Mouse (Mus musculus) brain, adult 2 months (tissue): ENCODE data around the gene Hyal1.

Experiments used
- DNase-seq: peaks from one replicate; pipeline ENCODE4 v3.0.0; 2011; ENCODE audit warnings: low read depth, low spot score

Gene Hyal1

GRCm38 (mm10) chr9:107594281-107595062 lies 17.7 kb downstream of the Hyal1 start:
- DNase-seq, result no peak

DNA sequence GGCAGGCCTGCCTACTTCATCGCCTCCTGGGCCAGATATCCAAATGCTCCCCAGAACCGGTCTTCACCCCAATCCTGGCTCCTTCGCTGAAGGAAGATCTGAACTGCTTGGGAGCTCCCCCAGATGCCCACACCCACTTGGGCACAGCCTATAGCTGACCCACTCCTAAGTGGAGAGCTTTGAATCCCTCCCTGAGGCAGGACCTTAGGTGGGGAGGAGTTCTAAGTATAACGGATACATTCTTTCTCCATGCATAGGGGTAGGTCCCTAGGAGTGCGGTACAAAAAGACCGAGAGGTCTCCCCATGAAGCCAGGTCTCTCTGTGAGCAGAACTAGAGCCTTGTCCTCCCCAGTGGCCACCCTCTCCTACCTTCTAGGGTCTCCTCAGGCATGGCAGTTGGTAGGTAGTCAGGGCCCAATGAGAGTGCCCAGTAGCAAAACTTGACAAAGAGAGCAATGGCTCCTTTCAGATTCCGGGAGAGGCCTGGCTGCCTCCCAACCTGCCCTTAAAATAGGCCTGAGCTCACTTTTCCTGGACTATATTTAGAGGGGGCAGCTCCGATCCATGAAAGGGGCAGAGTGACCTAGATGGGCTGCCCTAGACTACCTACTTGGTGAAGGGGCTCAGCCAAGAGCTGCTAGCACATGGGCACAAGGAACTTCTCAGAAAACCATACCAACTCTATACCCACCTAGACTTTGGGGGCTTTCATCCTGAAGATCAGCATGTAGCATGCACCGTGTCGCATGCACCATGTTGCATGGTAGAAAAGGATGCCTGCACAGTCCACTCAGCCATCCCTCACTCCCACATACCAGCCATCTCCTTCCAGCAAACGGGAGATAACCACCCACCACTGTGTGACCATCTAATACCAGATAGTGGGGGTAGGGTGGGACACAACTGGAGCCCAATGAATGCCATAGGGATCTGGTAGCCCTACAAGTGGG lies 20.2 kb downstream of the Hyal1 start:
- DNase-seq, result no peak

GRCm38 (mm10) chr9:107598385-107598784 lies 21.7 kb downstream of the Hyal1 start:
- no peak for DNase-seq

DNA sequence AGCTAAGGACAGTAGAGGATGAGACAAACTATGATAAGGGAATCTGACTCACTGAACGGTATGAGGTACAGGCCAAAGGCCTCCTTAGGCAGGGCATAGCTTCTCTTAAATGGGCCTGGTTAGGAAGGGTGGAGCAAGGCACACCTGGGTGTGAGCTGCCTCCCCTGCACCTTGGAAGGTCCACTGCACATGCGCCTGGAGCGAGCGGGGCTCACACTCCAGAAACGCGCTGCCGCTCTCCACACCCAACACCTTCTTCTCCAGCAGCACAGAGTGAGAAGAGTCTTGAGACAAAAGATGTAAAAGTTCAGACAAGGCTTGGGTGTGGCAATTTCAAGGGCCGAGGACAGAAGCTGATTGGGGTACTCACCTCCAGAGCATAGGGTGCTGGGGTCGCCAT lies 22.7 kb downstream of the Hyal1 start:
- DNase-seq, result no peak

GRCm38 (mm10) chr9:107599842-107600241 lies 23.1 kb downstream of the Hyal1 start:
- peak; percentile 66 for DNase-seq

DNA sequence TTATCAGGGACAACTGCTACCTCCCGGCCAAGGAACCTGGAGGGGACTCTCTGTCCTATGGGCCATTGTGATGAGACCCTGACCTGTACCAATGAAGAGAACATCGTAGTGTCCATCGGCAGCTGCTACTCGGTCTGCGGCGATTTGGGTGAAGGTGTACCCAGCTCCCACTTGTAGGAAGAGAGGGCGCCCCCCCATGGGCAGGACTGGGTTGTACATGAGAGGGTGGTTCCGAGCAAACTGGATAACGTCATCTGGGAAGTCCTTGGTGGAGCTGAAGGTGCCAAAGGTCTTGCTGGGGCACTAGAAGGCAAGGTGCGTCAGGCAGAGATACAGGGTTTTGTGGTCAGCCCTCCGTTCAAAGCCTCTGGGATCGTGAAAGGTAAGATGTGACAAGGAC lies 24.0 kb downstream of the Hyal1 start:
- DNase-seq, result peak; percentile 35

- DNase-seq, result no peak
Measured at GRCm38 (mm10) chr9:107601275-107601674, 24.5 kb downstream of the Hyal1 start.

DNA sequence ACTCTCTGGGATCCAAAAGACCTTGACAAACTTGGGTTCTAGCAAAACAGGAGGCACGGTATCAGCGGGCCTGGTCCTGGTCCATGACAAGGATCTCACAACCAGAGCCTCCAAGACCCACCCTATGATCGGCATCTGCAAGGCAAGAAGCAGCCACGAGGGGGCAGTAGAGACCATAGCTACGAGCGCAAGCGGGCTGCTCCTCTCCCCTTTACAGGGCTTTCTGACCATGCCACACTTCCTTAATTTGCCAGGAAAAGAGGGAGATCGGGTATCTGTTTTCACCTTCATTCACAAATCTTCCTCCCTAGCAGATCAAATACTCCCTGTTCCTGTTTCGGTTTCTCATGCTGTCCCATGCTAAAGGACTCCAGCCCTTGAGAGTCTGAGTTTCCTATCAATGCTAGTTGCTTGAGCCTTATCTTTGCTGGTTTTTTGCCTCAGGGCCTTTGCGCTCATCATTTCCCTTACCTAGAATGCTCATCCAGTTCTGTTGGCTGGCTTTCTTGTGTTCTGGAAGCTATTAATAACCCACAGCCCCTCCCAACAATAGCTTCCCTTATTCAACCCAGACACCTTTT lies 25.4 kb downstream of the Hyal1 start:
- DNase-seq, result peak; percentile 93

DNA sequence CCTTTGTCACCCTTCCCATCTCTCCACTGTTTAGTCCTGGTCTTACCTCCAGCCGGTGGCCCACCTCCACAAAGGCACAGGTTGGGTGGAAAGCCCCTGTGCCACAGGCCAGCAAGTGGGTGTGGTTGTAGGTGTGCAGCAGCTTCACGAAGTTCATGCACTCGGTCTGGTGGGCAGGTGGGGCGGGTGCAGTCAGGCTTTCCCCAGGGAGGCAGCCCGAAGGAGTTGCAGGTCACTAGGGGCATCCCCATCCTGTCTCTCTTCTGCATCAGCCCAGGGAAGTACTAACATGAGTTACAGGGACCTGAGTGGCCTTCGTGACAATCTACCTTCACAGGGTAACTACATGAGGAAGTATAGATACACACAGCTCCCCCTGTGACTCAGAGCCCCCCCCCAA lies 26.5 kb downstream of the Hyal1 start:
- no peak for DNase-seq

- DNase-seq, result no peak
Measured at GRCm38 (mm10) chr9:107605041-107605661, 28.4 kb downstream of the Hyal1 start.

DNA sequence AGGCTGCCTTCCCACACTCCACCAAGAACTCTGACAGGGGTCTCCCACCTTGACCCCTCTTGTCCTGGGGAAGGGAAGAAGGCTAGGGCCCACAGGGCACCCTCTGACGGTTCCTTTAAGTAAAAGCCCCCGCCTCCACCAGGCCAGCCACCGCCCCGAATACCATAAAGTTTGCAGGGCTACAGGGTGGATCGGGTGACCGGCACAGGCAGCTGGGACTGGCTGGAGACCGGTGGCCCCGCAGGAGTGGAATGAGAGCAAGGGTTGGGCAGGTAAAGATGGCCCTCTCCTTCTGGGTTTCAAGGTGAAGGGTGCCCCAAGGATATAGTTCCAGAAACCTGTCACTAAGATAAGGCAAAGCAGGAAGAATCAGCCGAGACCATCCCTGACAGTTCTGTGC lies 29.9 kb downstream of the Hyal1 start:
- DNase-seq, result no peak

DNA sequence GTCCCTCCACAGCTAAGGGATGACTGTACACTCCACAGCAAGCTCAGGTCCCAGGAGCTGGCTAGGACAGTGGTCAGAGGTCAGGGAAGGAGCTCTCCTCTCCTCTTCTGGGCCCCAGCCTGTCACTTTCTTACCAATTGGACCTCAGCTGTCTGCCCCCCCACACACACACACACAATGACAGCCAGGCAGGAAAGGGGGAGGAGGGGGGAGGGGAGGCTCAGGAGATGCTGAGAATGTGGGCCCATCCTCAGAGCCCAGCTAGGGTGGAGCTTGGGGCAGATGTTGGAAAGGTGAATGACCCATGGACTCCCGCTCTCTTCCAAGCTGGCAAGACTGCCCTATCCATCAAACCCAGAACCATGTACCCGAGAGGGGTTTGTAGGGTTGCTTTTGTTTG lies 30.3 kb downstream of the Hyal1 start:
- DNase-seq, result no peak

DNA sequence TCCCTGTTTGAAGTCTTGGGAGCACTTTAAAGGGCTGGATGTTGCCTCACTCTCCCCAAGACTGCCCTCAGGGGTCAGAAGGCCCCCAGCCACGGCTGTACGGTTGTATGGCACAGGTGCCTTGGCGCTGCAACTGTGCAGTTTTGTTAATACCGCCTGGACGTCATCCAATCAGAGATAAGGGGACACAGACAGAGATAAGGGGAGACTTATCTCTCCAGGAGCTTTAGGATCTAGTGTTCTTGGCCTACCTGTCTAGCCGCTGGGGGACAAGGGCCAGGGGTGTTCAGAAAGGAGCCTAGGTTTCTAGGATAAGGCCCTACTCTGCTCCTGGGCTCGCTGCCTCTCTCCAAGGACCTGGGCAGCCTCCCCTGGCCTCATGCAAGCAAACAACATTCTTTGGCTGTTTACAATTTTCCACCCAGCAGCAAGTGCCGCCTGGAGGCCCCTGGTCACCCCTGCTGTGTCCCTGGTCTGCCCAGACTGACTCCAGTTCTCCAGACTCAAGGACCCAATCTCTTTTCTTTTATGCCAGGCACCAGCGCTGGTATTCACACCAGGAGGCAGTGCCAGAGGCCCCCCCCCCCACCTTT lies 31.0 kb downstream of the Hyal1 start:
- DNase-seq, result no peak

- no peak for DNase-seq
Measured at GRCm38 (mm10) chr9:107608741-107609432, 32.2 kb downstream of the Hyal1 start, which contains the start of gene Sema3b. TSS of gene Sema3b (minus strand) at chr9:107609229.

- no peak for DNase-seq
Measured at GRCm38 (mm10) chr9:107609433-107609830, 32.7 kb downstream of the Hyal1 start.

DNA sequence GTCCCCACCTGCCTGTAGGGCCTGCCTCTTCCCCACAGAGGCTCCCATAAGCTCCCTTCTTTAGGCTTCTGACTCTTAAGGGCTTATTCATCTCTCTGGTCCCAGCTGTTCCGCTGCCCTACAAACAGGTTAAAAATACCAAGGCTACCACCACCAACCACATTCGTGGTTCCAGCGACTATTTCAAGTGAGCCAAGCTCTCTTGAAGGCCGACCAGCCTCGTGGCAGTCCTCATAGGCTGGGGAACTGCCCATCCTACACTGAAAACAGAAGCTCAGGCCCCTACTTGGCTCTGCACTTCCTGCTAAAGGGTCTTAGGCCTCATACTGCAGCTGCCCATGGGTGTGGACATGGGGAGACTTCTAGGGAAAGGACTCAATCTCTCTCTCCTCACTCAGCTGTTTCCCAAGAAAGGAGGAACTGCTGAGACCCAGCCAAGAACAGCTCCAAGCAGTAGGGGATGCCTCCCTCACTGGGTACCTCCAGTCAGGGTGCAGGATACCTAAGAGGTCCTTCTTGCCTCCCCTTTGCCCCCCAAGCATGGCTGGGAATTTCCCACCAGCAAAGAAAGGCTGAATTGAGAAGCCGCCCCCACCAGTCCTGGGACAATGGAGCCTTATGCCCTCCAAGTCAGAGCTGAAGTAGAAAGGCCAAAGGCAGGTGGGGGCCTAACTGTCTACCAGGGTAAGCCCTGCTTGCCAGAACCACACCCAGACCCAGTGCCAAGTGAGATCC lies 34.9 kb downstream of the Hyal1 start:
- peak; percentile 71 for DNase-seq

DNA sequence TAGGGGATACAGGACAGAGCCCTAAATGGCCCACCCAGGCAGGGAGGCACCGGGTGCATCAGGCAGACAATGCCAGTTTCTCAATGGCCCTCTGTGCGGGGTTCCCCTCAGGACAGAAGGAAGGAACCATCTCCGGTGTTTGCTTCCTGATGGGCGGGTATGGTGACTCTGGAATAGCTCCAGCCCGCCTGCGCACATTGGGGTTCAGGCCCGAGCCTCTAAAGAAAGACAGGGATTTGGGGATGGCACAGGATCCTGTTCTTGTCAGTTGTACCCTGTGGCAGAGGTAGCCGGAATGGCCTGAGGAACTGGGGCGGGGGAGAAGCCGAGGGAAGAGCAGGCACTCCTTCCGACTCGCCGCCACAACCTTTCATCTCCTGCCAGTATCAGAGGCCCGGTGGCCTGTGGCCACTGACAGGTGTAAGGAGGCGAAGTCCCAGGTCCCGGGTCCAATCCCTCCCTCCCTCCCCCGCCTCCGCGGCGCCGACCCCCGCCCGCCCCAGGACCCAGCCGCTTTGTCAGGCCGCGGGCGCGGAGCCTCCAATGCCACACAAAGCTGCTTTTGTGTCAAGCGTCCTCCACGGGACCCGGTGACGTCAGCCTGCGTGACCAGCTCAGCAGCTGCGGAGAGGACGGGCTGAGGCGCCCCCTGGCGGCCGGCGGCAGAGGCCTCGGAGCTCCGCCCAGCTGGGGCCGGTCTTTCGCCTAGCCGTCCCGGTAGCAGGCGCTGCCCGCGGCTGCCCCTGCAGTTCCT lies 35.6 kb downstream of the Hyal1 start:
- peak; percentile 99 for DNase-seq

DNA sequence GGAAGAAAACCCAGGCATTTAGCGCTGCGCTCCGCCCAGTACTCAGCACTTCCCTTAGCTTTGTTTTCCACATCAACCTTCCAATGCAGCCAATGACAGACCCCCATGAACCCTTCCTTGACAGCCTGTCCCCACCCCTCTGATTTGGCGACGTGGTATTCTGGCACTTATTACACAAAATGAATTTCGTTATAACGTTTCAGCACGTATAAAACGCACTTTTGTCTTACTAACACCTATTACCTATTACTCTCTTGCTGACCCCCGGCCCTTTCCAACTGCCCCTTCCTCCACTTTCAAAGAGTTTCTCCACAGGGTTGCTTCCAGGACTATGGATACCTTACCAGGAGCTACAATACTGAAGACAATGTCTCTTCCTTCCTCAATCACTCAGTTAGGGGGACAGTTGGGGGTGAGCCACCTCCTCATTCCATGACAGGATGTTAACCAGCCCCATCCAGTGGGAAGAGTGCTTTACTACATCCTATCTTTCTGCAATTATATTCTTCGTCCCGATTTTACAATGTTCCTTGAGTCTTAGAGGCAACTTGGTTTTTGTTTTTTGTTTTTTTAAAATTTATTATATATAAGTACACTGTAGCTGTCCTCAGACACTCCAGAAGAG lies 36.3 kb downstream of the Hyal1 start:
- DNase-seq, result no peak

DNA sequence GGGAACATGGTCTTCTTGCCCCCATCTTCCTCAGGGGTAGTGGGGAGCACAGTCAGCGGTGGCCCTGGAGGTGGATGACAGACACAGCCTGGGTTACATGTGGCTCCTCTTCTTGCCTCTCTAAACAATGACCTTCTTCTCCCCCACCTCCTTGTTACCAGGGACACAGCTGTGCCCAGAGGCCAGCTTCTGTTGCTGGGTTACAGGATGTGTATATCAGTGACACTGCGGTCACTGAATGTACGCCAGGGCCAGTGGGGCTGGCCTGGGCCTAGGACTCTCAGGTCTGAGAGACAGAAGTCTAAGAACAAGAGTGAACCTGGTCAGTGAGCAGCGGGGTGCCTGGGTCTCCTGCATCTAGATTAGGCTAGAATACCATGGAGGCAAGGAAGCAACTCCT lies 38.3 kb downstream of the Hyal1 start:
- DNase-seq, result peak; percentile 68
